Mouse (Mus musculus): ENCODE measurements around the gene Pet100. TPM values are rescaled to one million over a fixed set of nuclear protein-coding genes. Genes with fewer than 3 reads are reported as not detected.

Pet100 gene
- polyA plus RNA-seq, 1 experiment from 2014 or later: 93.2 TPM

GRCm38 (mm10) chr8:3631478-3631875 is 10.1 kb downstream of the Pet100 start:
- Histone ChIP-seq H3K4me3 (ENCODE audit: low read depth, low read length) (peak overlapping the region; percentile 51), H3K27ac (ENCODE audit: low read depth, low read length) (no peak overlapping the region), H3K4me2 (ENCODE audit: low read depth, low read length, severe bottlenecking) (peak overlapping the region; percentile 75), H3K9ac (ENCODE audit: low read length) (peak overlapping the region; percentile 49), H3K27me3 (ENCODE audit: control insufficient read depth, insufficient read depth, low read length) (peaks cover 2% of the 10 kb centered on the region; the same call in 1 of the 2 replicates), H3K4me1 (replicated peaks; ENCODE audit: control insufficient read depth, insufficient read depth, low read length) (no peaks in the 10 kb centered on the region; the same call in 1 of the 2 replicates), H3K36me3 (ENCODE audit: control insufficient read depth, insufficient read depth, low read length) (no peaks in the 10 kb centered on the region), H3K9me3 (ENCODE audit: control insufficient read depth, low read length) (no peaks in the 10 kb centered on the region)
- ATAC-seq (replicated peaks; ENCODE audit: low FRiP score) (no peak; the same call in none of the 2 replicates), DNase-seq (ENCODE audit: low spot score) (no peak)
- 21% methylated on average over 8 of the region's 8 CpGs for WGBS

GRCm38 (mm10) chr8:3645804-3646203 is 24.5 kb downstream of the Pet100 start:
- DNase-seq (ENCODE audit: low spot score) (no peak), ATAC-seq (replicated peaks; ENCODE audit: low FRiP score) (no peak)
- Histone ChIP-seq H3K4me3 (ENCODE audit: low read depth, low read length) (no peak overlapping the region), H3K27ac (ENCODE audit: low read depth, low read length) (no peak overlapping the region), H3K36me3 (ENCODE audit: control insufficient read depth, insufficient read depth, low read length) (no peaks in the 10 kb centered on the region), H3K9ac (ENCODE audit: low read length) (no peak overlapping the region), H3K9me3 (ENCODE audit: control insufficient read depth, low read length) (no peaks in the 10 kb centered on the region), H3K4me1 (replicated peaks; ENCODE audit: control insufficient read depth, insufficient read depth, low read length) (no peaks in the 10 kb centered on the region), H3K4me2 (ENCODE audit: low read depth, low read length, severe bottlenecking) (no peak overlapping the region), H3K27me3 (ENCODE audit: control insufficient read depth, insufficient read depth, low read length) (no peaks in the 10 kb centered on the region)
- WGBS: 28% methylated on average over 5 of the region's 5 CpGs

GRCm38 (mm10) chr8:3646824-3647531 is 25.6 kb downstream of the Pet100 start:
- no peaks in the 10 kb centered on the region for H3K36me3 ChIP-seq (ENCODE audit: control insufficient read depth, insufficient read depth, low read length)
- no peaks in the 10 kb centered on the region for H3K27me3 ChIP-seq (ENCODE audit: control insufficient read depth, insufficient read depth, low read length)
- DNase-seq (ENCODE audit: low spot score): no peak
- no peak overlapping the region for H3K9ac ChIP-seq (ENCODE audit: low read length)
- no peaks in the 10 kb centered on the region for H3K9me3 ChIP-seq (ENCODE audit: control insufficient read depth, low read length)
- no peak overlapping the region for H3K27ac ChIP-seq (ENCODE audit: low read depth, low read length)
- no peak for ATAC-seq (replicated peaks; ENCODE audit: low FRiP score)
- WGBS: 84% methylated on average over 6 of the region's 6 CpGs
- H3K4me3 ChIP-seq (ENCODE audit: low read depth, low read length): no peak overlapping the region
- no peak overlapping the region for H3K4me2 ChIP-seq (ENCODE audit: low read depth, low read length, severe bottlenecking)
- no peaks in the 10 kb centered on the region for H3K4me1 ChIP-seq (replicated peaks; ENCODE audit: control insufficient read depth, insufficient read depth, low read length)

- no peak for DNase-seq (ENCODE audit: low spot score)
- Histone ChIP-seq H3K27me3 (ENCODE audit: control insufficient read depth, insufficient read depth, low read length) (no peaks in the 10 kb centered on the region), H3K9me3 (ENCODE audit: control insufficient read depth, low read length) (no peaks in the 10 kb centered on the region), H3K4me2 (ENCODE audit: low read depth, low read length, severe bottlenecking) (no peak overlapping the region), H3K4me3 (ENCODE audit: low read depth, low read length) (no peak overlapping the region), H3K9ac (ENCODE audit: low read length) (no peak overlapping the region), H3K4me1 (replicated peaks; ENCODE audit: control insufficient read depth, insufficient read depth, low read length) (no peaks in the 10 kb centered on the region), H3K36me3 (ENCODE audit: control insufficient read depth, insufficient read depth, low read length) (no peaks in the 10 kb centered on the region), H3K27ac (ENCODE audit: low read depth, low read length) (no peak overlapping the region)
- ATAC-seq (replicated peaks; ENCODE audit: low FRiP score): no peak
- WGBS: 76% methylated on average over 4 of the region's 4 CpGs
Observed at GRCm38 (mm10) chr8:3647561-3647960, 26.2 kb downstream of the Pet100 start.

GRCm38 (mm10) chr8:3648268-3648667 is 26.9 kb downstream of the Pet100 start:
- 87% methylated on average over 1 of the region's 2 CpGs for WGBS
- H3K9me3 ChIP-seq (ENCODE audit: control insufficient read depth, low read length): no peaks in the 10 kb centered on the region
- H3K27me3 ChIP-seq (ENCODE audit: control insufficient read depth, insufficient read depth, low read length): no peaks in the 10 kb centered on the region
- H3K36me3 ChIP-seq (ENCODE audit: control insufficient read depth, insufficient read depth, low read length): no peaks in the 10 kb centered on the region
- ATAC-seq (replicated peaks; ENCODE audit: low FRiP score) (no peak), DNase-seq (ENCODE audit: low spot score) (no peak)
- no peak overlapping the region for H3K4me3 ChIP-seq (ENCODE audit: low read depth, low read length)
- H3K4me1 ChIP-seq (replicated peaks; ENCODE audit: control insufficient read depth, insufficient read depth, low read length): no peaks in the 10 kb centered on the region
- H3K9ac ChIP-seq (ENCODE audit: low read length): no peak overlapping the region
- no peak overlapping the region for H3K27ac ChIP-seq (ENCODE audit: low read depth, low read length)
- no peak overlapping the region for H3K4me2 ChIP-seq (ENCODE audit: low read depth, low read length, severe bottlenecking)

GRCm38 (mm10) chr8:3648990-3649389 is 27.6 kb downstream of the Pet100 start:
- WGBS: 35% methylated on average over 1 of the region's 1 CpGs
- DNase-seq (ENCODE audit: low spot score) (no peak), ATAC-seq (replicated peaks; ENCODE audit: low FRiP score) (0 out of 2 replicates have a peak, but pooled peaks have one; percentile 36)
- H3K27ac ChIP-seq (ENCODE audit: low read depth, low read length): no peak overlapping the region
- H3K4me1 ChIP-seq (replicated peaks; ENCODE audit: control insufficient read depth, insufficient read depth, low read length): no peaks in the 10 kb centered on the region
- H3K27me3 ChIP-seq (ENCODE audit: control insufficient read depth, insufficient read depth, low read length): no peaks in the 10 kb centered on the region
- H3K9me3 ChIP-seq (ENCODE audit: control insufficient read depth, low read length): no peaks in the 10 kb centered on the region
- H3K4me2 ChIP-seq (ENCODE audit: low read depth, low read length, severe bottlenecking): no peak overlapping the region
- no peak overlapping the region for H3K4me3 ChIP-seq (ENCODE audit: low read depth, low read length)
- no peaks in the 10 kb centered on the region for H3K36me3 ChIP-seq (ENCODE audit: control insufficient read depth, insufficient read depth, low read length)
- no peak overlapping the region for H3K9ac ChIP-seq (ENCODE audit: low read length)

- Histone ChIP-seq H3K27ac (ENCODE audit: low read depth, low read length) (no peak overlapping the region), H3K36me3 (ENCODE audit: control insufficient read depth, insufficient read depth, low read length) (no peaks in the 10 kb centered on the region), H3K4me1 (replicated peaks; ENCODE audit: control insufficient read depth, insufficient read depth, low read length) (no peaks in the 10 kb centered on the region; the same call in 1 of the 2 replicates), H3K4me2 (ENCODE audit: low read depth, low read length, severe bottlenecking) (no peak overlapping the region), H3K9ac (ENCODE audit: low read length) (no peak overlapping the region), H3K4me3 (ENCODE audit: low read depth, low read length) (no peak overlapping the region), H3K27me3 (ENCODE audit: control insufficient read depth, insufficient read depth, low read length) (no peaks in the 10 kb centered on the region), H3K9me3 (ENCODE audit: control insufficient read depth, low read length) (no peaks in the 10 kb centered on the region)
- ATAC-seq (replicated peaks; ENCODE audit: low FRiP score) (no peak), DNase-seq (ENCODE audit: low spot score) (no peak)
- 66% methylated on average over 3 of the region's 3 CpGs for WGBS
Observed at GRCm38 (mm10) chr8:3652845-3653244, 31.5 kb downstream of the Pet100 start.

- no peaks in the 10 kb centered on the region for H3K27me3 ChIP-seq (ENCODE audit: control insufficient read depth, insufficient read depth, low read length)
- no peak overlapping the region for H3K4me3 ChIP-seq (ENCODE audit: low read depth, low read length)
- no peak overlapping the region for H3K4me2 ChIP-seq (ENCODE audit: low read depth, low read length, severe bottlenecking)
- H3K36me3 ChIP-seq (ENCODE audit: control insufficient read depth, insufficient read depth, low read length): no peaks in the 10 kb centered on the region
- WGBS: 79% methylated on average over 11 of the region's 11 CpGs
- no peak overlapping the region for H3K9ac ChIP-seq (ENCODE audit: low read length)
- DNase-seq (ENCODE audit: low spot score) (no peak), ATAC-seq (replicated peaks; ENCODE audit: low FRiP score) (no peak)
- H3K4me1 ChIP-seq (replicated peaks; ENCODE audit: control insufficient read depth, insufficient read depth, low read length): no peaks in the 10 kb centered on the region; the same call in 1 of the 2 replicates
- no peaks in the 10 kb centered on the region for H3K9me3 ChIP-seq (ENCODE audit: control insufficient read depth, low read length)
- no peak overlapping the region for H3K27ac ChIP-seq (ENCODE audit: low read depth, low read length)
Observed at GRCm38 (mm10) chr8:3654726-3655508, 33.6 kb downstream of the Pet100 start.

All from forebrain, embryonic 11.5 days (tissue).